Mouse (Mus musculus): ENCODE results near the gene Npcd.

Npcd gene

GRCm38 (mm10) chr15:79834130-79834880 is at the start of gene Npcd, which contains the start of gene Cbx6:
TSS of gene Npcd (minus strand) at chr15:79834237.
TSS of gene Cbx6 (minus strand) at chr15:79834688.
- peak; percentile 97 for DNase-seq

- DNase-seq, result peak; percentile 96
These were observed 49.4 kb upstream of the Npcd start for GRCm38 (mm10) chr15:79883352-79883822.

- peak; percentile 73 for DNase-seq
These were observed 48.7 kb upstream of the Npcd start for GRCm38 (mm10) chr15:79882623-79883267.

- no peak for DNase-seq
These were observed 46.4 kb upstream of the Npcd start for GRCm38 (mm10) chr15:79880477-79880876.

- peak; percentile 67 for DNase-seq
These were observed 45.3 kb upstream of the Npcd start for GRCm38 (mm10) chr15:79879319-79879718.

GRCm38 (mm10) chr15:79878725-79879136 is 44.7 kb upstream of the Npcd start:
- DNase-seq, result no peak

- DNase-seq, result no peak
These were observed 41.4 kb upstream of the Npcd start for GRCm38 (mm10) chr15:79875261-79875995.

- DNase-seq, result no peak
These were observed 40.0 kb upstream of the Npcd start for GRCm38 (mm10) chr15:79873995-79874394.

- DNase-seq, result no peak
These were observed 39.5 kb upstream of the Npcd start for GRCm38 (mm10) chr15:79873545-79873944.

- DNase-seq, result no peak
These were observed 33.4 kb upstream of the Npcd start for GRCm38 (mm10) chr15:79867260-79868002.

GRCm38 (mm10) chr15:79859821-79860220 is 25.8 kb upstream of the Npcd start:
- DNase-seq, result no peak

- DNase-seq, result no peak
These were observed 24.9 kb upstream of the Npcd start for GRCm38 (mm10) chr15:79858979-79859378.

GRCm38 (mm10) chr15:79850143-79850542 is 16.1 kb upstream of the Npcd start:
- DNase-seq, result no peak

- DNase-seq, result no peak
These were observed 13.1 kb upstream of the Npcd start for GRCm38 (mm10) chr15:79847100-79847499.

GRCm38 (mm10) chr15:79845986-79846385 is 11.9 kb upstream of the Npcd start:
- DNase-seq, result no peak

- DNase-seq, result no peak
These were observed 8.9 kb upstream of the Npcd start for GRCm38 (mm10) chr15:79842985-79843384.

- no peak for DNase-seq
These were observed 6.2 kb upstream of the Npcd start for GRCm38 (mm10) chr15:79840281-79840680.

- peak; percentile 57 for DNase-seq
These were observed 834 bp upstream of the Npcd start for GRCm38 (mm10) chr15:79834881-79835260.

- DNase-seq, result peak; percentile 67
These were observed 586 bp downstream of the Npcd start for GRCm38 (mm10) chr15:79833251-79834050.

GRCm38 (mm10) chr15:79832064-79832900 is 1.8 kb downstream of the Npcd start:
- peak; percentile 86 for DNase-seq

- peak; percentile 90 for DNase-seq
These were observed 3.6 kb downstream of the Npcd start for GRCm38 (mm10) chr15:79830388-79830787.

Data from cerebellum, adult 9-10 months (tissue).